Mouse (Mus musculus) effector memory CD4-positive, alpha-beta T cell, adult 5 months (primary cell): Measurements from ENCODE around the gene Vps37c. TPM values are rescaled to one million over a fixed set of nuclear protein-coding genes. Genes with fewer than 3 reads are reported as not detected.

Experiments
- polyA plus RNA-seq: library from polyadenylated mRNA; unstranded; fragments of 100-300 nt; shearing (Covaris generic); gene quantifications from one replicate; pipeline ENCODE4 v1.2.1, GENCODE M21; 2017

Gene Vps37c
- polyA plus RNA-seq = 24.9 TPM

GRCm38 (mm10) chr19:10688537-10689352 is at the start of gene Vps37c:
Gene Vps37c, plus strand, starts transcription at chr19:10688735.

DNA sequence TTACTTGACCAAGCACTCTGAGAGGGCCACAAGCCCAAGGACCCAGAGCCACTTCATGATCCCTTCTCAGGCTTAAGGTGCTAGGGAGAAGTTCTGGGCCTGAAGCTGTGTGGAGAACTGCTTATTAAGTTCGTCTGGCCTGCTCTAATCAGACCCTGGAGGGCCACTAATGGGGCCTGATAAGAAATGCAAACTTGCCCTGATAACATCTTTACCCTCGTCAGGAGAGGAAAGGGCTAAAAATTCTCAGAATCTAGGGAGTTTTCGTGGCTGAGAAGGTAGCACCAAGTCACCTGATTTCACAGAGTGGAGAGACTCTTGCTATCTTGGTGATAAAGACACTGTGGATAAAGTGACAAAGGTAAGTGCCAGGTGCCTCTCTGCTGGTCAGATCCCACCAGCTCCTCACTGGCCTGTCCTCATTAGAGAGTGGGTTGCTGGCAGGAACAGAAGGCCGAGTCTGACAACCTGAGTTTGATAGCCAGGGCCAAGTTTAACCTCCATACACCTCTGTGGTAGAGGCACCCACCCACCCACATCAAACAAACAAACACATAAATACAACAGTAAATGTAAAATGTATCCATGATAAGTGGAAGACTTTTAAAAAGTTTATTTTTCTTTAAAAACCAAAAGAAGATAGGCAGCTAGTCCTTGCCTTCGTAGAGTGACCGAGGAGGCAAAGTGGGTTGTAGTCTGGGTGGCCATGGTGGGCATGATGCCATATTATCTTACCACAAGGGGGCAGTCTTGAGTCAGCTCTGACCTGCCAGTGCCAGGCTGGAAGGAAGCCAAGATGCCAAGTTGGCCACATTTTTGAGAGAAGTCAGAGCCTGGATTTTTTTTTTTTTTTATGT is 10.4 kb upstream of the Vps37c start, which contains the start of gene Pga5:
Pga5 (minus strand) TSS at position 157 of the 857 bp plus-strand sequence.

GRCm38 (mm10) chr19:10738811-10739210 is 50.3 kb downstream of the Vps37c start, which contains the start of gene Cd5:
Gene Cd5, minus strand, starts transcription at chr19:10739002.

Other genes starting within 250 kb of the Vps37c start
- gene Lrrc10b, start 231.3 kb upstream of the Vps37c start, polyA plus RNA-seq = not detected
- gene Ppp1r32, start 205.8 kb upstream of the Vps37c start, polyA plus RNA-seq = 0.36 TPM
- 27.6 TPM for gene Cpsf7, start 163.5 kb upstream of the Vps37c start, polyA plus RNA-seq
- 49.1 TPM for gene Sdhaf2, start 162.6 kb upstream of the Vps37c start, polyA plus RNA-seq
- gene Tmem216, start 132.5 kb upstream of the Vps37c start, polyA plus RNA-seq = 6.7 TPM
- 21.7 TPM for gene Cyb561a3, start 111.6 kb upstream of the Vps37c start, polyA plus RNA-seq
- gene Tmem138, start 111.4 kb upstream of the Vps37c start, polyA plus RNA-seq = 4.8 TPM
- 143 TPM for gene Ddb1, start 83.4 kb upstream of the Vps37c start, polyA plus RNA-seq
- 4.7 TPM for gene Tkfc, start 83.1 kb upstream of the Vps37c start, polyA plus RNA-seq
- gene Vwce, start 54.5 kb upstream of the Vps37c start, polyA plus RNA-seq = not detected
- not detected for gene Pga5, start 10.7 kb upstream of the Vps37c start, polyA plus RNA-seq
- 505 TPM for gene Cd5, start 50.3 kb downstream of the Vps37c start, polyA plus RNA-seq
- 601 TPM for gene Cd6, start 141.3 kb downstream of the Vps37c start, polyA plus RNA-seq
- gene Slc15a3, start 151.0 kb downstream of the Vps37c start, polyA plus RNA-seq = 8.9 TPM
- not detected for gene Tmem132a, start 181.2 kb downstream of the Vps37c start, polyA plus RNA-seq
- 40.9 TPM for gene Tmem109, start 193.3 kb downstream of the Vps37c start, polyA plus RNA-seq
- gene Prpf19, start 206.5 kb downstream of the Vps37c start, polyA plus RNA-seq = 62.6 TPM
- not detected for gene Zp1, start 231.9 kb downstream of the Vps37c start, polyA plus RNA-seq
- gene Ptgdr2, start 248.4 kb downstream of the Vps37c start, polyA plus RNA-seq = not detected